Mouse (Mus musculus) midbrain, embryonic 14.5 days (tissue): ENCODE results near the gene Col13a1. TPM values are rescaled to one million over a fixed set of nuclear protein-coding genes. Genes with fewer than 3 reads are reported as not detected.

Source experiments
- ATAC-seq: fragments of 200-750 bp; cut with Nextera tagmentation; 2 replicates; pipeline ENCODE4 v1.8.0; 2017; ENCODE audit warnings: moderate number of reproducible peaks, moderate library complexity; ENCODE audit not compliant: low FRiP score, low TSS enrichment
- DNase-seq: peaks from one replicate; pipeline ENCODE4 v3.0.0-alpha.2; 2015
- H3K27ac ChIP-seq: fragments of 300-500 bp; sonication (generic); replicated peaks from 2 replicates; pipeline ENCODE4 v1.5.1; 2014; ENCODE audit warnings: mild to moderate bottlenecking, low read depth, low read length, moderate library complexity
- H3K27me3 ChIP-seq: fragments of 300-500 bp; sonication (generic); 2 replicates; pipeline ENCODE4 v1.6.1; 2014; ENCODE audit warnings: low read length, control low read depth, mixed read lengths; ENCODE audit not compliant: control insufficient read depth, insufficient read depth
- H3K36me3 ChIP-seq: fragments of 300-500 bp; sonication (generic); 2 replicates; pipeline ENCODE4 v1.6.1; 2014; ENCODE audit warnings: low read length, control low read depth; ENCODE audit not compliant: control insufficient read depth, insufficient read depth
- H3K4me1 ChIP-seq: fragments of 300-500 bp; sonication (generic); 2 replicates; pipeline ENCODE4 v1.6.1; 2014; ENCODE audit warnings: mild to moderate bottlenecking, antibody characterized with exemption, low read length, control low read depth; ENCODE audit not compliant: control insufficient read depth, insufficient read depth
- H3K4me2 ChIP-seq: fragments of 300-500 bp; sonication (generic); 2 replicates; pipeline ENCODE4 v1.6.1; 2014; ENCODE audit warnings: mild to moderate bottlenecking, low read length, moderate library complexity
- H3K4me3 ChIP-seq: fragments of 300-500 bp; sonication (generic); replicated peaks from 2 replicates; pipeline ENCODE4 v1.5.1; 2014; ENCODE audit warnings: low read depth, low read length
- H3K9ac ChIP-seq: fragments of 300-500 bp; sonication (generic); replicated peaks from 2 replicates; pipeline ENCODE4 v1.6.1; 2014; ENCODE audit warnings: mild to moderate bottlenecking, low read length, moderate library complexity
- H3K9me3 ChIP-seq: fragments of 300-500 bp; sonication (generic); 2 replicates; pipeline ENCODE4 v1.6.1; 2016; ENCODE audit warnings: low read length, control low read depth, mixed read lengths; ENCODE audit not compliant: control insufficient read depth
- WGBS: fragments of 180-500 bp; shearing (Covaris S2); extraction: QIAGEN DNeasy Blood & Tissue Kit; methylation state at CpG from one replicate; pipeline ENCODE4 v1.1.7; 2014; 5-methylcytosine and 5-hydroxymethylcytosine counted together
- polyA plus RNA-seq: library from polyadenylated mRNA; unstranded; fragments of >200 nt; fragmentation: Nextera tagmentation; extraction: Ambion mirVana; gene quantifications from 2 replicates; pipeline ENCODE4 v1.2.1, GENCODE M21; 2014

Col13a1 gene
- polyA plus RNA-seq, 1 experiment from 2014 or later = 1.5 TPM

- no peak overlapping the region for H3K4me3 ChIP-seq
- no peaks in the 10 kb centered on the region for H3K27me3 ChIP-seq
- ATAC-seq (no peak), DNase-seq (no peak)
- no peaks in the 10 kb centered on the region for H3K36me3 ChIP-seq
- H3K4me1 ChIP-seq = no peaks in the 10 kb centered on the region
- no peak overlapping the region for H3K27ac ChIP-seq
- H3K9me3 ChIP-seq = no peaks in the 10 kb centered on the region
- 74% methylated on average over 6 of the region's 6 CpGs for WGBS
- no peak overlapping the region for H3K9ac ChIP-seq
- no peak overlapping the region for H3K4me2 ChIP-seq
Observed at GRCm38 (mm10) chr10:62009981-62010500, 31.1 kb upstream of the Col13a1 start.

- H3K27ac ChIP-seq = no peak overlapping the region
- no peak overlapping the region for H3K4me3 ChIP-seq
- H3K27me3 ChIP-seq = no peaks in the 10 kb centered on the region
- H3K4me1 ChIP-seq = no peaks in the 10 kb centered on the region
- no peak overlapping the region for H3K9ac ChIP-seq
- H3K9me3 ChIP-seq = no peaks in the 10 kb centered on the region
- ATAC-seq = no peak
- H3K36me3 ChIP-seq = no peaks in the 10 kb centered on the region
- H3K4me2 ChIP-seq = no peak overlapping the region
- 84% methylated on average over 4 of the region's 4 CpGs for WGBS
- DNase-seq = no peak
Observed at GRCm38 (mm10) chr10:62007958-62008357, 29.1 kb upstream of the Col13a1 start.

- Histone ChIP-seq H3K4me2 (no peak overlapping the region), H3K36me3 (no peaks in the 10 kb centered on the region), H3K4me3 (no peak overlapping the region), H3K27ac (no peak overlapping the region), H3K9ac (no peak overlapping the region), H3K4me1 (no peaks in the 10 kb centered on the region), H3K9me3 (no peaks in the 10 kb centered on the region), H3K27me3 (no peaks in the 10 kb centered on the region)
- DNase-seq (no peak), ATAC-seq (no peak)
- 80% methylated on average over 8 of the region's 8 CpGs for WGBS
Observed at GRCm38 (mm10) chr10:62006371-62006770, 27.5 kb upstream of the Col13a1 start.

GRCm38 (mm10) chr10:62000216-62000615, 21.3 kb upstream of the Col13a1 start:
- no peak overlapping the region for H3K4me3 ChIP-seq
- no peak for ATAC-seq
- H3K9ac ChIP-seq = no peak overlapping the region
- no peak overlapping the region for H3K27ac ChIP-seq
- H3K4me2 ChIP-seq = no peak overlapping the region
- no peaks in the 10 kb centered on the region for H3K4me1 ChIP-seq
- no peak for DNase-seq
- H3K27me3 ChIP-seq = no peaks in the 10 kb centered on the region
- no peaks in the 10 kb centered on the region for H3K9me3 ChIP-seq
- WGBS = 95% methylated on average over 1 of the region's 1 CpGs
- no peaks in the 10 kb centered on the region for H3K36me3 ChIP-seq

GRCm38 (mm10) chr10:61999766-62000165, 20.9 kb upstream of the Col13a1 start:
- no peak overlapping the region for H3K9ac ChIP-seq
- DNase-seq (no peak), ATAC-seq (no peak)
- no peak overlapping the region for H3K4me2 ChIP-seq
- H3K9me3 ChIP-seq = no peaks in the 10 kb centered on the region
- no peaks in the 10 kb centered on the region for H3K27me3 ChIP-seq
- 94% methylated on average over 1 of the region's 1 CpGs for WGBS
- H3K36me3 ChIP-seq = no peaks in the 10 kb centered on the region
- H3K4me1 ChIP-seq = no peaks in the 10 kb centered on the region
- no peak overlapping the region for H3K4me3 ChIP-seq
- H3K27ac ChIP-seq = no peak overlapping the region

GRCm38 (mm10) chr10:61991481-61992424, 12.8 kb upstream of the Col13a1 start:
- no peak overlapping the region for H3K9ac ChIP-seq
- no peak overlapping the region for H3K4me3 ChIP-seq
- no peak overlapping the region for H3K4me2 ChIP-seq
- ATAC-seq (no peak), DNase-seq (no peak)
- WGBS = 32% methylated on average over 11 of the region's 11 CpGs
- H3K9me3 ChIP-seq = no peaks in the 10 kb centered on the region
- no peaks in the 10 kb centered on the region for H3K27me3 ChIP-seq
- no peak overlapping the region for H3K27ac ChIP-seq
- no peaks in the 10 kb centered on the region for H3K4me1 ChIP-seq
- no peaks in the 10 kb centered on the region for H3K36me3 ChIP-seq

GRCm38 (mm10) chr10:61980424-61980823, 1.5 kb upstream of the Col13a1 start:
- Histone ChIP-seq H3K27me3 (peaks cover 47% of the 10 kb centered on the region), H3K4me2 (no peak overlapping the region), H3K9ac (no peak overlapping the region), H3K4me3 (no peak overlapping the region), H3K36me3 (no peaks in the 10 kb centered on the region), H3K4me1 (peaks cover 10% of the 10 kb centered on the region; the same call in 1 of the 2 replicates), H3K27ac (no peak overlapping the region), H3K9me3 (no peaks in the 10 kb centered on the region)
- WGBS = 3% methylated on average over 7 of the region's 7 CpGs
- DNase-seq = peak; percentile 93
- ATAC-seq = no peak

GRCm38 (mm10) chr10:61978112-61978865, 619 bp downstream of the Col13a1 start:
- Histone ChIP-seq H3K4me3 (peak overlapping the region; percentile 32), H3K4me2 (peak overlapping the region; percentile 65), H3K27me3 (peaks cover 51% of the 10 kb centered on the region), H3K9me3 (no peaks in the 10 kb centered on the region), H3K9ac (no peak overlapping the region; the same call in 1 of the 2 replicates), H3K27ac (no peak overlapping the region), H3K4me1 (peaks cover 10% of the 10 kb centered on the region; the same call in 1 of the 2 replicates), H3K36me3 (no peaks in the 10 kb centered on the region)
- peak; percentile 70 for DNase-seq
- WGBS = under 1% methylated on average over 65 of the region's 65 CpGs
- no peak for ATAC-seq
